Mouse (Mus musculus) brain, embryonic 14.5 days (tissue): ENCODE measurements around the gene Ccdc12. TPM values are rescaled to one million over a fixed set of nuclear protein-coding genes. Genes with fewer than 3 reads are reported as not detected.
A peak's percentile ranks its signal among the peaks of the same experiment; 100 is the strongest.
"Not testable (repeated sequence)": the region's sequence is repeated elsewhere in the genome, so short reads cannot be mapped to it uniquely, and the experiment has no call there.

ENCODE experiments used
- DNase-seq: peaks from one replicate; pipeline ENCODE4 v3.0.0-alpha.2; 2011; ENCODE audit warnings: low read depth
- CTCF ChIP-seq: fragments of 200-500 bp; IDR thresholded peaks from 2 replicates; pipeline ENCODE4 v1.5.1; 2012; ENCODE audit warnings: inconsistent platforms, mild to moderate bottlenecking, moderate library complexity, borderline replicate concordance; ENCODE audit not compliant: insufficient read depth, insufficient read length; ENCODE audit errors: extremely low read depth
- POLR2A ChIP-seq: fragments of 200-500 bp; IDR thresholded peaks from 2 replicates; pipeline ENCODE4 v1.6.1; 2012; ENCODE audit warnings: mild to moderate bottlenecking, inconsistent platforms, borderline replicate concordance; ENCODE audit not compliant: poor library complexity, insufficient read depth, insufficient read length, severe bottlenecking; ENCODE audit errors: extremely low read depth
- polyA plus RNA-seq: library from polyadenylated mRNA; depleted of rRNA; stranded (reverse); fragments of >200 nt; gene quantifications from 2 replicates; pipeline ENCODE4 v1.2.3, GENCODE M21; 2012

The Ccdc12 gene
- polyA plus RNA-seq, 1 experiment, result 76.0 TPM

GRCm38 (mm10) chr9:110667219-110667836 is 11.0 kb downstream of the Ccdc12 start:
- no peak for DNase-seq
- TF ChIP-seq CTCF, result no peak
- TF ChIP-seq POLR2A, result no peak

- TF ChIP-seq POLR2A (no peak), CTCF (no peak)
These were observed 12.4 kb downstream of the Ccdc12 start for GRCm38 (mm10) chr9:110668601-110669293.

GRCm38 (mm10) chr9:110669785-110670184 is 13.5 kb downstream of the Ccdc12 start:
- no peak for TF ChIP-seq POLR2A
- no peak for TF ChIP-seq CTCF
- no peak for DNase-seq

More at GRCm38 (mm10) chr9:110668601-110669293, 12.4 kb downstream of the Ccdc12 start:
- DNase-seq, result no peak

- peak; percentile 70 for TF ChIP-seq CTCF
- TF ChIP-seq POLR2A, result no peak
These were observed 16.3 kb downstream of the Ccdc12 start for GRCm38 (mm10) chr9:110672462-110673106.

GRCm38 (mm10) chr9:110673107-110673752 is 16.9 kb downstream of the Ccdc12 start:
- TF ChIP-seq POLR2A, result no peak
- TF ChIP-seq CTCF, result no peak
- no peak for DNase-seq

More at GRCm38 (mm10) chr9:110672462-110673106, 16.3 kb downstream of the Ccdc12 start:
- DNase-seq, result no peak

GRCm38 (mm10) chr9:110676492-110676911 is 20.2 kb downstream of the Ccdc12 start:
- no peak for DNase-seq
- no peak for TF ChIP-seq CTCF
- TF ChIP-seq POLR2A, result no peak

- no peak for TF ChIP-seq CTCF
- TF ChIP-seq POLR2A, result no peak
- no peak for DNase-seq
These were observed 22.6 kb downstream of the Ccdc12 start for GRCm38 (mm10) chr9:110678886-110679285.

- peak; percentile 29 for DNase-seq
- TF ChIP-seq POLR2A, result no peak
These were observed 24.6 kb downstream of the Ccdc12 start for GRCm38 (mm10) chr9:110680736-110681507.

- no peak for TF ChIP-seq CTCF
- TF ChIP-seq POLR2A, result no peak
- DNase-seq, result peak; percentile 90
These were observed 25.5 kb downstream of the Ccdc12 start for GRCm38 (mm10) chr9:110681817-110682216.

- DNase-seq, result peak; percentile 44
- TF ChIP-seq POLR2A (no peak), CTCF (no peak)
These were observed 26.0 kb downstream of the Ccdc12 start for GRCm38 (mm10) chr9:110682255-110682654.

GRCm38 (mm10) chr9:110682697-110683096 is 26.4 kb downstream of the Ccdc12 start:
- DNase-seq, result not testable (repeated sequence)
